Mouse (Mus musculus): ENCODE results near the gene Uap1.

GRCm38 (mm10) chr1:170218091-170218884 lies 43.5 kb upstream of the Uap1 start:
- TF ChIP-seq CTCF (IDR thresholded peaks at IDR 0.05; ENCODE audit: borderline replicate concordance, insufficient read depth, low read depth, low read length) (no peak), POLR2A (IDR thresholded peaks at IDR 0.05; ENCODE audit: borderline replicate concordance, insufficient read depth, low read length) (no peak)

All from cerebellum, adult 2 months (tissue).